Mouse (Mus musculus) kidney, adult 2 months (tissue): ENCODE data around the gene Mrps35.

Experiments used
- CTCF ChIP-seq: fragments of 200-500 bp; conservative IDR thresholded peaks from 2 replicates; pipeline ENCODE4 v1.5.1; 2011; ENCODE audit warnings: low read depth, mild to moderate bottlenecking, control low read depth, low read length, moderate library complexity, mixed read lengths; ENCODE audit not compliant: insufficient read depth, insufficient read length
- POLR2A ChIP-seq: fragments of 200-500 bp; IDR thresholded peaks from one replicate; pipeline ENCODE4 v1.6.1; 2011; ENCODE audit warnings: low read depth, low read length, control low read depth

GRCm38 (mm10) chr6:147029591-147029990 is 13.0 kb upstream of the Mrps35 start:
- TF ChIP-seq CTCF (no peak), POLR2A (no peak)
